Comparison of ENCODE assay signal across 13 mouse cellular contexts in the genomic region with DNA sequence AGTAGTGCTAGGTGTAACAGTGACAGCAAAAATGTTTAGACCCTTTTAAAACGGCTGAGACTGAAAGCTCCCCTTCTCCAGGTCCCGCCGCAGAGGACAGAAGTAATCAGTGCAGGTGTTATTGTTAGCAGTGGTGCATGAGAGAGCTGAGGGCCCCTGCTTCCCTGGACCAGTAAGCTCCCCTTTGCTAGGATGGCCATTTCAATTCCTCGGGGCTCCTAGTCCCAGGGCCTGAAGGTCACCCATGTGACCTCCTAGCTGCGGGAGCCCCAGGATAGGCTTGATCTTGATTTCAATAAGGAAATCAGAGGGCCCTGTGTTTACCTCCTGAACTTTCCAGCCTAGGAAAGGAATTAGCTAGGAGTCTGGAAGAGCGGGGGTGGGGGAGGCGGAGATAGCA. TPM values are rescaled to one million over a fixed set of nuclear protein-coding genes. Genes with fewer than 3 reads are reported as not detected.
DNase-seq lines count a peak whose midpoint lies in the region; ATAC-seq and TF ChIP-seq lines count a peak whose summit lies in the region.
"Had no signal": no experiment of that assay in that cellular context is flagged by ENCODE, and none has a peak within 500 bp of the region (broad histone marks: within the 10 kb centered on the region; RNA-seq: fewer than 3 reads in every experiment).

No protein-coding gene starts in this region.

- WGBS in embryonic facial prominence, embryonic 12.5 days, result 1% methylated on average over 7 of the region's 7 CpGs
- WGBS in hindbrain, embryonic 12.5 days, result 1% methylated on average over 7 of the region's 7 CpGs
- under 1% methylated on average over 7 of the region's 7 CpGs for WGBS in midbrain, embryonic 11.5 days

- ATAC-seq in Patski, result peak; percentile 17
- no peak for ATAC-seq in embryonic facial prominence, embryonic 12.5 days (ENCODE audit: insufficient number of reproducible peaks, insufficient read depth, low FRiP score, low TSS enrichment)
- ATAC-seq in hindbrain, embryonic 12.5 days (ENCODE audit: low FRiP score), result peak; percentile 8; the same call in 1 of the 2 replicates
- peak; percentile 51 for ATAC-seq in midbrain, embryonic 11.5 days (ENCODE audit: low FRiP score)
- ATAC-seq: lung, postnatal 0 days had no signal

- no peaks in the 10 kb centered on the region for H3K9me3 ChIP-seq in embryonic facial prominence, embryonic 12.5 days
- H3K9me3 ChIP-seq in hindbrain, embryonic 12.5 days (replicated peaks), result no peaks in the 10 kb centered on the region
- H3K9me3 ChIP-seq in midbrain, embryonic 11.5 days (ENCODE audit: control insufficient read depth, low read length), result no peaks in the 10 kb centered on the region
- H3K9me3 ChIP-seq: heart, embryonic 15.5 days had no signal

- H3K36me3 ChIP-seq in embryonic facial prominence, embryonic 12.5 days, result no peaks in the 10 kb centered on the region
- H3K36me3 ChIP-seq in hindbrain, embryonic 12.5 days, result peaks cover 11% of the 10 kb centered on the region
- peaks cover 9% of the 10 kb centered on the region for H3K36me3 ChIP-seq in midbrain, embryonic 11.5 days (ENCODE audit: control insufficient read depth, insufficient read depth, low read length)
- H3K36me3 ChIP-seq: heart, embryonic 15.5 days had no signal

- peak overlapping the region; percentile 27 for H3K4me3 ChIP-seq in embryonic facial prominence, embryonic 12.5 days
- H3K4me3 ChIP-seq in hindbrain, embryonic 12.5 days, result peak overlapping the region; percentile 34
- peak overlapping the region; percentile 31 for H3K4me3 ChIP-seq in midbrain, embryonic 11.5 days (ENCODE audit: low read depth, low read length)
- H3K4me3 ChIP-seq: heart, embryonic 15.5 days had no signal

- CTCF ChIA-PET in Patski (lab: Charles Lee), result interaction anchor here (1.0 to 5.8 kb wide), 4 partner anchors 9 to 76 kb away, joined by 3 to 41 read pairs (median 7); no protein-coding TSS in a partner anchor

- POLR2A ChIA-PET in Patski (lab: Charles Lee), result interaction anchor here (0.6 to 5.1 kb wide), 2 partner anchors 9 to 810 kb away, joined by 3 to 98 read pairs; no protein-coding TSS in a partner anchor

- no peak for DNase-seq in Patski (ENCODE audit: low read depth, low spot score)
- DNase-seq in midbrain, embryonic 11.5 days (ENCODE audit: low spot score, missing footprints), result no peak
- no peak for DNase-seq in spleen, adult 12 weeks (ENCODE audit: low spot score)
- DNase-seq in layer of hippocampus, adult 9-11 months, result no peak
- no peak for DNase-seq in layer of hippocampus, postnatal 36 days
- DNase-seq in yolk sac, embryonic 10.5 days (ENCODE audit: low spot score), result no peak
- DNase-seq: liver had no signal

- in situ Hi-C loops in Patski (cut with MboI; ENCODE audit: low pct_unique_long_range_greater_than_20kb), result loop anchor here (25.0 kb wide), 3 partner anchors 384 to 1816 kb away; a partner anchor contains a TSS

- H3K4me2 ChIP-seq in embryonic facial prominence, embryonic 12.5 days (replicated peaks), result peak overlapping the region; percentile 48
- H3K4me2 ChIP-seq in hindbrain, embryonic 12.5 days (replicated peaks), result peak overlapping the region; percentile 62
- H3K4me2 ChIP-seq in midbrain, embryonic 11.5 days, result peak overlapping the region; percentile 58
- H3K4me2 ChIP-seq: heart, embryonic 15.5 days had no signal

- peaks cover 14% of the 10 kb centered on the region for H3K4me1 ChIP-seq in embryonic facial prominence, embryonic 12.5 days
- peaks cover 59% of the 10 kb centered on the region for H3K4me1 ChIP-seq in hindbrain, embryonic 12.5 days
- H3K4me1 ChIP-seq in midbrain, embryonic 11.5 days (ENCODE audit: control insufficient read depth, insufficient read depth, low read length), result peaks cover 59% of the 10 kb centered on the region

- no peak overlapping the region for H3K27ac ChIP-seq in embryonic facial prominence, embryonic 12.5 days
- peak overlapping the region; percentile 90 for H3K27ac ChIP-seq in hindbrain, embryonic 12.5 days
- peak overlapping the region; percentile 77 for H3K27ac ChIP-seq in midbrain, embryonic 11.5 days (ENCODE audit: low read depth, low read length)
- H3K27ac ChIP-seq: heart, embryonic 15.5 days had no signal

- no peaks in the 10 kb centered on the region for H3K27me3 ChIP-seq in Patski
- peaks cover 70% of the 10 kb centered on the region for H3K27me3 ChIP-seq in embryonic facial prominence, embryonic 12.5 days
- H3K27me3 ChIP-seq in hindbrain, embryonic 12.5 days, result peaks cover 8% of the 10 kb centered on the region; the same call in 1 of the 2 replicates
- H3K27me3 ChIP-seq in midbrain, embryonic 11.5 days (ENCODE audit: control insufficient read depth, insufficient read depth, low read length), result no peaks in the 10 kb centered on the region

- H3K9ac ChIP-seq in embryonic facial prominence, embryonic 12.5 days, result peak overlapping the region; percentile 36
- H3K9ac ChIP-seq in hindbrain, embryonic 12.5 days, result peak overlapping the region; percentile 65
- peak overlapping the region; percentile 69 for H3K9ac ChIP-seq in midbrain, embryonic 11.5 days (ENCODE audit: low read length)
- H3K9ac ChIP-seq: heart, embryonic 15.5 days had no signal

- no peak for TF ChIP-seq CTCF in Patski (IDR thresholded peaks at IDR 0.05)

RNA-seq across cellular contexts. Expression of a gene that starts 7.9 kb away (rescaled TPM):
- polyA plus RNA-seq in Patski (2021), result 36.5 TPM
- polyA plus RNA-seq in embryonic facial prominence, embryonic 12.5 days (2016; fragmentation: Nextera tagmentation; extraction: Ambion mirVana), result 10.3 and 12.1 TPM in 2 replicates
- 28.8 and 29.2 TPM in 2 replicates for polyA plus RNA-seq in hindbrain, embryonic 12.5 days (2016; fragmentation: Nextera tagmentation; extraction: Ambion mirVana)
- 26.3 and 27.9 TPM in 2 replicates for polyA plus RNA-seq in midbrain, embryonic 11.5 days (2014; fragmentation: Nextera tagmentation; extraction: Ambion mirVana)
- 10 to 100 TPM; 67.8 to 68.4 TPM for total RNA-seq in layer of hippocampus, postnatal 36 days (2021)
- total RNA-seq: gastrocnemius, adult 18-20 months; neutrophil, adult 5-6 weeks had no signal
